Comparison of ENCODE assay signal across 14 mouse cellular contexts in genomic region chr1:46912506-46913156, GRCm38 (mm10).
"Had no signal": no experiment of that assay in that cellular context is flagged by ENCODE, and none has a peak within 500 bp of the region (broad histone marks: within the 10 kb centered on the region; RNA-seq: fewer than 3 reads in every experiment).

No protein-coding gene starts in this region.

- ATAC-seq: lung, postnatal 0 days had no signal

- H3K27ac ChIP-seq: kidney, embryonic 15.5 days; limb, embryonic 10.5 days; liver, embryonic 15.5 days; neural tube, embryonic 13.5 days; stomach, embryonic 15.5 days had no signal

- H3K4me3 ChIP-seq: kidney, embryonic 15.5 days; limb, embryonic 10.5 days; liver, embryonic 15.5 days; neural tube, embryonic 13.5 days; stomach, embryonic 15.5 days had no signal

- DNase-seq: kidney, postnatal 25 days; layer of hippocampus, adult 9-11 months; lung, adult 2 months; lung, postnatal 36 days; midbrain, embryonic 14.5 days; right cerebral cortex, postnatal 14 days; thymus, postnatal 36 days had no signal

- H3K27me3 ChIP-seq: kidney, embryonic 15.5 days; liver, embryonic 15.5 days; neural tube, embryonic 13.5 days; stomach, embryonic 15.5 days had no signal

- H3K4me2 ChIP-seq: kidney, embryonic 15.5 days; liver, embryonic 11.5 days; liver, embryonic 15.5 days; neural tube, embryonic 13.5 days; stomach, embryonic 15.5 days had no signal

- H3K9ac ChIP-seq: kidney, embryonic 15.5 days; liver, embryonic 15.5 days; neural tube, embryonic 13.5 days; stomach, embryonic 15.5 days had no signal

- H3K4me1 ChIP-seq: kidney, embryonic 15.5 days; liver, embryonic 15.5 days; neural tube, embryonic 13.5 days; stomach, embryonic 15.5 days had no signal

- H3K9me3 ChIP-seq: kidney, embryonic 15.5 days; limb, embryonic 10.5 days; liver, embryonic 15.5 days; stomach, embryonic 15.5 days had no signal

- H3K36me3 ChIP-seq: kidney, embryonic 15.5 days; limb, embryonic 10.5 days; liver, embryonic 15.5 days; neural tube, embryonic 13.5 days; stomach, embryonic 15.5 days had no signal
